Mouse (Mus musculus): ENCODE measurements around the gene Cilp2. TPM values are rescaled to one million over a fixed set of nuclear protein-coding genes. Genes with fewer than 3 reads are reported as not detected.

Gene Cilp2
- polyA plus RNA-seq, 1 experiment = 0.34 TPM

GRCm38 (mm10) chr8:69901484-69902162, 14.1 kb upstream of the Cilp2 start:
- peak; percentile 97 for DNase-seq (ENCODE audit: low spot score)

DNA sequence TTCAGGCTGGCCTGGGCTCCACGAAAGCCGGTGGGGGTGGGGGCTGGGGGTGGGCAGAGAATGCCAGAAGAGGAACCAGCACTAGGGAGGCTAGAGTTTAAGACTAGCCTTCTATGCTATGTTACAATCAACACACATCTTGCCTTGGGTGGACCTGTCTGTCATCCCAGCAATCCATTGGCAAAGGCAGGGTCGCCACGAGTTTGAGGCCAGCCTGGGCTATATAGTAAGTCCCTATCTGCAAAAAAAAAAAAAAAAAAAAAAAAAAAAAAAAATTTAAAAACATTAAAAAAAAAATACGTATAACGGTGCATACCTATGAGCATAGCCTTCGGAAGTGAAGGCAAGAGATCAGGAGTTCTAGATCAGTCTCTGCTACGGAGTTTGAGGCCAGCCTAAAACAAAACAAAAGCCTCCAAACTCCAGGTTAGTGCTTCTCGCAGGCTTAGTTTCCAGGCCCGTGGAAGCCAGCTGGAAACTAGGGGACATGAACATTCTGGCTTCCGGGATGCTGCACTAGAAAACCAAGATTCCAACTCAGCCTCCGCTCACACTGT, 13.5 kb upstream of the Cilp2 start:
- no peak for DNase-seq (ENCODE audit: low spot score)

DNA sequence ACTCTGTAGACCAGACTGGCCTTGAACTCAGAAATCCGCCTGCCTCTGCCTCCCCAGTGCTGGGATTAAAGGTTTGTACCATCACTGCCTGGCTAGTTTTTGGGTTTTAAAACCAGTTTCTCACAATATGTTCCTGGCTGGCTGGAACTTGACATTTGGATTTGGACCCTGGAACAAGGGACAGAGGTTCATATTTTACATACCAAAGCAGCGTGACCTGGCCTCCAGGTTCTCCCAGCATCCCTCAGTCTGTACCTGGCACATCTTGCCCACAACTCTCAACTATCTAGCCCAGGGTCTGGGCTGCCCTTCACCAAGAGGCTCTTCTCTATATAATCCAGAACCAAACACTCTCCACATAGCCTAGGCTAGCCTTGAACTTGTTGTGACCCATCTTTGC, 12.4 kb upstream of the Cilp2 start:
- no peak for DNase-seq (ENCODE audit: low spot score)

- no peak for DNase-seq (ENCODE audit: low spot score)
These were observed 10.4 kb upstream of the Cilp2 start for GRCm38 (mm10) chr8:69897857-69898256.

GRCm38 (mm10) chr8:69895772-69896451, 8.4 kb upstream of the Cilp2 start:
- DNase-seq (ENCODE audit: low spot score) = no peak

- no peak for DNase-seq (ENCODE audit: low spot score)
These were observed 7.4 kb upstream of the Cilp2 start for GRCm38 (mm10) chr8:69894836-69895332.

GRCm38 (mm10) chr8:69893863-69894262, 6.4 kb upstream of the Cilp2 start:
- no peak for DNase-seq (ENCODE audit: low spot score)

GRCm38 (mm10) chr8:69890813-69891241, 3.3 kb upstream of the Cilp2 start:
- no peak for DNase-seq (ENCODE audit: low spot score)

- DNase-seq (ENCODE audit: low spot score) = no peak
These were observed 1.4 kb upstream of the Cilp2 start for GRCm38 (mm10) chr8:69888902-69889301.

GRCm38 (mm10) chr8:69888244-69888866, 868 bp upstream of the Cilp2 start:
- DNase-seq (ENCODE audit: low spot score) = no peak

- DNase-seq (ENCODE audit: low spot score) = no peak
These were observed 3.3 kb downstream of the Cilp2 start for GRCm38 (mm10) chr8:69884141-69884540.

DNA sequence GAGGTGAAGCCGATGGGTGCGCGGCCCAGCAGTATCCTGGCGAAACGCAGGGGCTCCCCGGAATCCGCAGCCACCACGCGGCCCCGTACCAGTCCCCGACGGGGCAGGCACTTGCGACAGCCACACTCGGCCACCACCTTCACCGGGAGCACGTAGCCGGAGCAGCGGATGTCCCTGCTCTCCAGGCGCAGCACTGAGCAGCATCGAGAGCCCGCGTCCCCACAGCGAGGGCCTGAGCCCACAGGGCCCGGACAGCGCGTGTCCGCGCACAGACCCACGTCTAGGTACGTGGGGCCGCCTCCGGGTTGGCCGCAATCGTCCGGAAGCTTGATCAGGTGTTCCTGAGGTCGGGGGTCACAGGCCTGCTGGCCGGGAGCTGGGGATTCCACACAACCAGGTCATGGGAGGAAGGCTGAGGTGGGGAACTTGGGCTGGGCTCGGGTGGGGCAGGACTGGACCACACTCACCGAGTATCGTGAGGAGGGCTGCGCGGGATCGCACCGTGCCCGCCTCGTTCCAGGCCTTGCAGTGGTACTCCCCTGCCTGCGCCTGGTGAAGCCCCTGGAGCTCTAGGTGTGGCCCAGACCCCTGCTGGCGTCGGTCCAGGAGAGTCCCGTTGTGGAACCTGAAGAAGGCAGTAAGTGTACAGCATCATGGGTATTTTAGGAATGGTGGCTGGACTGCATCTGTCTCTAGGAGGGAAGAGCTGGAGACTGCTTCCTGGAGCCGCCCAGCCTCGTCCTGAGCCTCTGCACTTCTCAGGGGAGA, 4.5 kb downstream of the Cilp2 start:
- DNase-seq (ENCODE audit: low spot score) = no peak

- no peak for DNase-seq (ENCODE audit: low spot score)
These were observed 5.3 kb downstream of the Cilp2 start for GRCm38 (mm10) chr8:69882021-69882756.

DNA sequence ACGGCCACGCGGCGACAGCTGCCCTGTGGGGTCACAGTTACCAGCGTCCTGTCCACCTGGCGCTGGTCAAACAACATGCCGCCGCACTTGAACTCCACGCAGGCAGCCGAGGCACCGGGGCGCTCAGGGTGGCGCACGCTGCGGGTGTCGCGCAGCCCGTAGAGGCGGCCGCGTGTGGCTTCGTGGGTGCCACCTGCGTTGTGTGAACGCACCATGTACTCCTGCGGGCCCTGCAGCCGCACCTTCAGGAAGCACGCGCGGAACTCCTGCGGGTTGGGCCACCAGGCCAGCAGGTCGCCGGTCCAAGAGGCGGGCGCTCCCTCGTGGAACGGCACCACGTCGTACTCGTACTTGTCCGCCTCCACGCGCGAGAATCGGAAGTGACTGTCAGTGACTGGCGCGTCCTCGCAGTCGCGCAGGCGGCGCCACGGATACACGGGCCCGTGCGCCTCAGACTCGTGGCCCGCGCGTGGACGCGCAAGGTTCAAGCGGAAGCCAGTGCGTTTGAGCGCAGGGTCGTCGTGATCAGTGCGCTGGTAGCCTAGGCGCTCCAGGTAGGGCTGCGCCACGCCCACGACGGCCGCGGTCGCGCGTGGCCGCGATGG, 6.1 kb downstream of the Cilp2 start:
- DNase-seq (ENCODE audit: low spot score) = no peak

DNA sequence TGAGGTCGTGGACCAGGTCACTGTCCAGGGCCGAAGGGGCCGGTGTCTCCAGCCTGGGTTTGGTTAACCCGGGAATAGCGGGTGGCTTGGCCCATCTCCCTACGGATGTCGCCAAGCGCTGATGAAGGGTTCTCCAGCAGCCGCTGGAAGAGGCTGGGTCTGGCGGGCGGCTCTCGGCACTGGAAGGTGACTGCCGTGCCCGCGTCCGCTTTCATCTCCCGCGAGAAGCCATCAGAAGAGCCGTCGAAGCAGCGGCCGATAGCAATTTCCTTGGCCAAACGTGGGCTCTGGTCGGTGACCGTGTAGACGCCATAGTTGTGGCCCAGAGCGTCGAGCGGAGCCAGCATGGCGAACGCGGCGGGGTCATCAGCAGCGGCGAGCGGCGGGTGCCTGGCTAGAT, 6.6 kb downstream of the Cilp2 start:
- DNase-seq (ENCODE audit: low spot score) = no peak

DNA sequence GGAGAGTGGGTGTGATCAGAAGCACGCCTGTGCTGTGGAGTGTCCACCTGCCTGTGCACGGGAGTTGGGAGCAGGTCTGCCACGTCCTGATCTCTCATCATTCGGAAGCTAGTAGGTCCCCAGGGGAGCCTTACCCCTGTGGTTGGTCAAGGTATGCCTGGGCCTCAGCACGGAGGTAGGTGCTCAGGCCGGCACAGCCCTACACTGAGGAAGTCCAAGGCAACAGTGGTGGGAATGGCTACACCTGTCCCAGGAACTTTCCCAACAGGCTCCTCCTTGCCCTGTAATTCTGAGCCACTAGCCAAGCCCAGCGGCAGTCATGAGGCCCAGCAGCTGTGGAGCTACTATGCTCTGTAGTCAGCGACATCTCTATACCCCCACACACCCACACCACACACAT, 7.8 kb downstream of the Cilp2 start:
- DNase-seq (ENCODE audit: low spot score) = no peak

GRCm38 (mm10) chr8:69877992-69878391, 9.5 kb downstream of the Cilp2 start:
- DNase-seq (ENCODE audit: low spot score) = no peak

- DNase-seq (ENCODE audit: low spot score) = no peak
These were observed 10.1 kb downstream of the Cilp2 start for GRCm38 (mm10) chr8:69877396-69877795.

DNA sequence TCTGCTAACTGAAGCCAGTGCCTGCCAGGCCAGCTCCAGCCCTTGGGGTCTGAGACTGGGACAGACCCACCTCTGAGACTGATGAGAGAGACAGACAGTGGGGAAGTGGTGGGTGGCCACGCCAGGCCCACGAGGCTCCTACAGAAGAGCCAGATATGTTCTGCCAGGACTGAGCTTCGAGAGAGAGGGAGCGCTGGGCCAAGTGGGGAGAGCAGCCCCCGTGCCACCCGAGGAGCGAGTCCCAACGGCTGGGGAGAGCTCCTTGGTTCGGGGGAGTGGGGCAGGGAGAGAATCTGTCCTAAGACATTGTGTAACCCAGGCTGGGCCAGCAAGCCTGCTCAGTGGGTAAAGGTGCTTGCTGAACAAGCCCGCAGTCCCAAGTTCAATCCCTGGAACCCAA, 10.5 kb downstream of the Cilp2 start:
- no peak for DNase-seq (ENCODE audit: low spot score)

DNA sequence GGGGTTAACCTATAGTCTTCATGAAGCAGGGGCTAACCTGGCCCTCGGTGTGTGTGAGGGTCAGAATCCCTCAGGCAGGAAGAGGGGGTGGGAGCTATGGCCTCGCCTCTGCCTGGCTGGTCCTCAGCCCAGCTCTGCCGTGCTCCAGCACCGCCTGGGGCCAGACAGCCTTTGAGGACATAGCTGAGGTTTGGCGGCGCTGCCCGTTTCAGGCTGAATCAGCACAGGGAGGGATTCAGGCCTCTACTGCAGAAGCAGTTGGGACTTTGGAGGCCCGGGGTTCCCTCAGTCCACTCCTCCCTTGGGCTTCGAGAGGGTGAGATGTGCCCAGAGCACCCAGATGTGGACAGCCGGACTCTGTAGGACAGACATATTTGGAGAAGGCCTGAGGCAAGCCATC, 11.4 kb downstream of the Cilp2 start:
- DNase-seq (ENCODE audit: low spot score) = no peak

DNA sequence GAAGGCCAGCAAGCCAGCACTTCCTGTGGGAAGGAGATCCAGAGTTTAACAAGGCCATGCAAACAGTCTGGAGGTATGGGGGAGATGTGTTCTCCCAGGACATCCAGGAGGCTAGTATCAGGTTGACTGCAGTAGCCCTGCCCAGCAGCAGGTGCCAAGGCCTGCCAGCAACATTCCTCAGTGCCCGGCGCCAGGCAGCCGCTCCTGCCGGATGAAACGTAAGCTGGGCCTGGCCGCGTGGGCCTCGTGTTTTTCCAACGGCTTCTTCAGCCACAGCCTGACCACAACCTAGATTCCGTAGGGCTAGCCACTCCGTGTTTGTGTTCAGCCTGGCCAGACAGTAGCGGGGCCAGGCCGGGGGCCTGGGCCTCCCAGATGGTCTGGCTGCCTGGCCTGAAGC, 12.8 kb downstream of the Cilp2 start:
- no peak for DNase-seq (ENCODE audit: low spot score)
